Mouse (Mus musculus): ENCODE results near the gene Tagln2. TPM values are rescaled to one million over a fixed set of nuclear protein-coding genes. Genes with fewer than 3 reads are reported as not detected.

The Tagln2 gene
- total RNA-seq, 4 experiments from 2014 or later = 9.0 to 14.8 (median 10.9) TPM

- no peak for DNase-seq (ENCODE audit: low spot score in 2 of 2)
Observed at GRCm38 (mm10) chr1:172525027-172525764, 25.3 kb downstream of the Tagln2 start.

- no peak for DNase-seq (ENCODE audit: low spot score in 2 of 2)
Observed at GRCm38 (mm10) chr1:172525971-172526370, 26.1 kb downstream of the Tagln2 start.

GRCm38 (mm10) chr1:172526380-172527081 is 26.7 kb downstream of the Tagln2 start:
- DNase-seq (ENCODE audit: low spot score in 2 of 2) = no peak

GRCm38 (mm10) chr1:172527431-172527830 is 27.6 kb downstream of the Tagln2 start:
- no peak for DNase-seq (ENCODE audit: low spot score in 2 of 2)

- peak; percentile 75 to 78 for DNase-seq (ENCODE audit: low spot score in 2 of 2)
Observed at GRCm38 (mm10) chr1:172528701-172529100, 28.9 kb downstream of the Tagln2 start.

GRCm38 (mm10) chr1:172530544-172531220 is 30.8 kb downstream of the Tagln2 start:
- DNase-seq (ENCODE audit: low spot score in 2 of 2) = no peak

GRCm38 (mm10) chr1:172532551-172532950 is 32.7 kb downstream of the Tagln2 start:
- no peak for DNase-seq (ENCODE audit: low spot score in 2 of 2)

- no peak for DNase-seq (ENCODE audit: low spot score in 2 of 2)
Observed at GRCm38 (mm10) chr1:172535116-172535515, 35.3 kb downstream of the Tagln2 start.

GRCm38 (mm10) chr1:172539827-172540226 is 40.0 kb downstream of the Tagln2 start:
- DNase-seq (ENCODE audit: low spot score in 2 of 2) = no peak

GRCm38 (mm10) chr1:172540283-172540820 is 40.5 kb downstream of the Tagln2 start:
- DNase-seq (ENCODE audit: low spot score in 2 of 2) = no peak

- DNase-seq (ENCODE audit: low spot score in 2 of 2) = no peak
Observed at GRCm38 (mm10) chr1:172546062-172546461, 46.2 kb downstream of the Tagln2 start.

GRCm38 (mm10) chr1:172548501-172548900 is 48.7 kb downstream of the Tagln2 start:
- DNase-seq (ENCODE audit: low spot score in 2 of 2) = no peak

- DNase-seq (ENCODE audit: low spot score in 2 of 2) = no peak
Observed at GRCm38 (mm10) chr1:172549314-172549713, 49.5 kb downstream of the Tagln2 start.

- DNase-seq (ENCODE audit: low spot score in 2 of 2) = no peak
Observed at GRCm38 (mm10) chr1:172549717-172550116, 49.9 kb downstream of the Tagln2 start.

GRCm38 (mm10) chr1:172550551-172550951 is 50.7 kb downstream of the Tagln2 start:
- DNase-seq (ENCODE audit: low spot score in 2 of 2) = no peak

- no peak for DNase-seq (ENCODE audit: low spot score in 2 of 2)
Observed at GRCm38 (mm10) chr1:172551009-172551408, 51.2 kb downstream of the Tagln2 start.

- DNase-seq (ENCODE audit: low spot score in 2 of 2) = no peak
Observed at GRCm38 (mm10) chr1:172552623-172553022, 52.8 kb downstream of the Tagln2 start.

- DNase-seq (ENCODE audit: low spot score in 2 of 2) = no peak
Observed at GRCm38 (mm10) chr1:172555638-172556037, 55.8 kb downstream of the Tagln2 start, which contains the start of gene Vsig8. TSS of gene Vsig8 (plus strand) at chr1:172555938.
